Mouse (Mus musculus) Muller cell, postnatal 12 days (primary cell): ENCODE measurements around the gene Arhgap19.
"Not testable (repeated sequence)": the region's sequence is repeated elsewhere in the genome, so short reads cannot be mapped to it uniquely, and the experiment has no call there.

Source experiments
- DNase-seq: peaks from one replicate; pipeline ENCODE4 v3.0.0-alpha.2; 2015; ENCODE audit errors: inconsistent ontology term

The Arhgap19 gene

GRCm38 (mm10) chr19:41801742-41802369, at the start of gene Arhgap19:
TSS of gene Arhgap19 (minus strand) at chr19:41802047.
- peak; percentile 97 for DNase-seq

GRCm38 (mm10) chr19:41850719-41851543, 49.1 kb upstream of the Arhgap19 start:
- DNase-seq = peak; percentile 81

GRCm38 (mm10) chr19:41850021-41850718, 48.3 kb upstream of the Arhgap19 start:
- no peak for DNase-seq

GRCm38 (mm10) chr19:41847992-41848851, 46.4 kb upstream of the Arhgap19 start, which contains the start of gene Frat2:
TSS of gene Frat2 (minus strand) at chr19:41848132.
- DNase-seq = peak; percentile 98

GRCm38 (mm10) chr19:41847614-41847991, 45.8 kb upstream of the Arhgap19 start:
- DNase-seq = not testable (repeated sequence)

GRCm38 (mm10) chr19:41847091-41847581, 45.3 kb upstream of the Arhgap19 start:
- DNase-seq = peak; percentile 65

GRCm38 (mm10) chr19:41846366-41847090, 44.7 kb upstream of the Arhgap19 start:
- peak; percentile 54 for DNase-seq

- no peak for DNase-seq
Observed at GRCm38 (mm10) chr19:41844345-41844744, 42.5 kb upstream of the Arhgap19 start.

GRCm38 (mm10) chr19:41842706-41843105, 40.9 kb upstream of the Arhgap19 start:
- DNase-seq = no peak

GRCm38 (mm10) chr19:41842196-41842595, 40.3 kb upstream of the Arhgap19 start:
- no peak for DNase-seq

GRCm38 (mm10) chr19:41841105-41841750, 39.4 kb upstream of the Arhgap19 start:
- DNase-seq = no peak

GRCm38 (mm10) chr19:41839685-41840084, 37.8 kb upstream of the Arhgap19 start:
- DNase-seq = no peak

- DNase-seq = no peak
Observed at GRCm38 (mm10) chr19:41838808-41839207, 37.0 kb upstream of the Arhgap19 start.

GRCm38 (mm10) chr19:41837917-41838261, 36.0 kb upstream of the Arhgap19 start:
- no peak for DNase-seq

- no peak for DNase-seq
Observed at GRCm38 (mm10) chr19:41837194-41837916, 35.5 kb upstream of the Arhgap19 start.

- no peak for DNase-seq
Observed at GRCm38 (mm10) chr19:41836719-41837118, 34.9 kb upstream of the Arhgap19 start.

- DNase-seq = peak; percentile 37
Observed at GRCm38 (mm10) chr19:41835816-41836215, 34.0 kb upstream of the Arhgap19 start.

- DNase-seq = no peak
Observed at GRCm38 (mm10) chr19:41835407-41835806, 33.6 kb upstream of the Arhgap19 start.

- DNase-seq = no peak
Observed at GRCm38 (mm10) chr19:41832501-41833201, 30.8 kb upstream of the Arhgap19 start.
